Mouse (Mus musculus): ENCODE data around the gene Pwp1. TPM values are rescaled to one million over a fixed set of nuclear protein-coding genes. Genes with fewer than 3 reads are reported as not detected.

Gene Pwp1
- total and polyA plus RNA-seq, 3 experiments = 26.4 to 60.8 (median 49.0) TPM

DNA sequence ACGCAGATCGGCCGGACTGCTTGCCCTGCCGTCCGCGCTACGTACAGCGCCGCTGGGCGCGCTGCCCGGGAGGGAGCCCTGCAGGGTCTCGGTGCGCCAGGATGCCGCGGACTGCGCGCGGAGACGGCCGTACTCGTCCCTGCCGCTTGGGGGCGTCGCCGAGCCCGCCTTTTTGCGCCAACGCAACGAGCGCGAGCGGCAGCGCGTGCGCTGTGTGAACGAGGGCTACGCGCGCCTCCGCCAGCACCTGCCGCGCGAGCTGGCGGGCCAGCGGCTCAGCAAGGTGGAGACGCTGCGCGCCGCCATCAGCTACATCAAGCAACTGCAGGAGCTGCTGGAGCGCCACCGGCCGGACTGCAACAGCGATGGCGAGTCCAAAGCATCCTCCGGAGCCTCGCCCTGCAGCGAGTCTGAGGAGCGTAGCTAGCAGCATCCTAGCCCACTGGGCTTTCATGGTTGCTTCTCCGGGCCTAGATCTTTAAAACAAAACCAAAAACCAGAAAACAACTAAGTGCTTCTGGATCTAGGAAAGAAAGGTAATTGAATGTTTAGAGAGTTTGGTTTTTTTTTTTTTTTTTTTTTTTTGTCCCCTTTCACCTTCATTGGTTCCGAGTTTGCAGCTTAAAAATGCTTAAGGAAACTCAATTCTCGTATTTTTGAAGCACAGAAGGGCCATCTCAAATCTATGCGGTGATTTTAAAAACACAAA lies 99.4 kb downstream of the Pwp1 start:
- no peaks in the 10 kb centered on the region for H3K36me3 ChIP-seq (replicated peaks)
- DNase-seq (ENCODE audit: low spot score) (no peak), ATAC-seq (ENCODE audit: extremely low read depth, insufficient number of reproducible peaks, low FRiP score, poor library complexity, severe bottlenecking) (no peak)
- peaks cover 14% of the 10 kb centered on the region for H3K4me1 ChIP-seq (ENCODE audit: insufficient read depth, low read depth, low read length)
- H3K9me3 ChIP-seq (replicated peaks) = peaks cover 5% of the 10 kb centered on the region
- H3K27me3 ChIP-seq (ENCODE audit: insufficient read depth, low read length) = peaks cover 26% of the 10 kb centered on the region
- TF ChIP-seq GATA2 (IDR thresholded peaks at IDR 0.05; ENCODE audit: borderline replicate concordance, low read depth, low read length) (no peak), CTCF (IDR thresholded peaks at IDR 0.05; ENCODE audit: low read depth, low read length) (no peak), GATA1 (IDR thresholded peaks at IDR 0.05; ENCODE audit: borderline replicate concordance, low read length) (no peak), TAL1 (conservative IDR thresholded peaks at IDR 0.05; ENCODE audit: low read depth, low read length) (no peak), POLR2AphosphoS5 (IDR thresholded peaks at IDR 0.05; ENCODE audit: insufficient replicate concordance, low read depth, low read length) (no peak)
- peak overlapping the region; percentile 9; the same call in 1 of the 2 replicates for H3K4me3 ChIP-seq (ENCODE audit: low read depth, low read length)

- H3K27me3 ChIP-seq (ENCODE audit: insufficient read depth, low read length) = peaks cover 26% of the 10 kb centered on the region
- DNase-seq (ENCODE audit: low spot score) = no peak
- TF ChIP-seq CTCF (IDR thresholded peaks at IDR 0.05; ENCODE audit: low read depth, low read length) = no peak
- TF ChIP-seq TAL1 (conservative IDR thresholded peaks at IDR 0.05; ENCODE audit: low read depth, low read length) = no peak
- TF ChIP-seq GATA1 (IDR thresholded peaks at IDR 0.05; ENCODE audit: borderline replicate concordance, low read length) = no peak
- TF ChIP-seq POLR2AphosphoS5 (IDR thresholded peaks at IDR 0.05; ENCODE audit: insufficient replicate concordance, low read depth, low read length) = no peak
- no peak for TF ChIP-seq GATA2 (IDR thresholded peaks at IDR 0.05; ENCODE audit: borderline replicate concordance, low read depth, low read length)
- no peak for ATAC-seq (ENCODE audit: extremely low read depth, insufficient number of reproducible peaks, low FRiP score, poor library complexity, severe bottlenecking)
- peaks cover 5% of the 10 kb centered on the region for H3K9me3 ChIP-seq (replicated peaks)
- no peak overlapping the region for H3K4me3 ChIP-seq (ENCODE audit: low read depth, low read length)
- peaks cover 14% of the 10 kb centered on the region for H3K4me1 ChIP-seq (ENCODE audit: insufficient read depth, low read depth, low read length)
- no peaks in the 10 kb centered on the region for H3K36me3 ChIP-seq (replicated peaks)
Measured at GRCm38 (mm10) chr10:85929208-85929591, 99.9 kb downstream of the Pwp1 start.

- TF ChIP-seq GATA2 (IDR thresholded peaks at IDR 0.05; ENCODE audit: borderline replicate concordance, low read depth, low read length) = no peak
- no peak for TF ChIP-seq TAL1 (conservative IDR thresholded peaks at IDR 0.05; ENCODE audit: low read depth, low read length)
- no peak for TF ChIP-seq POLR2AphosphoS5 (IDR thresholded peaks at IDR 0.05; ENCODE audit: insufficient replicate concordance, low read depth, low read length)
- no peak for TF ChIP-seq CTCF (IDR thresholded peaks at IDR 0.05; ENCODE audit: low read depth, low read length)
- TF ChIP-seq GATA1 (IDR thresholded peaks at IDR 0.05; ENCODE audit: borderline replicate concordance, low read length) = no peak
- H3K4me3 ChIP-seq (ENCODE audit: low read depth, low read length) = no peak overlapping the region
- H3K9me3 ChIP-seq (replicated peaks) = peaks cover 5% of the 10 kb centered on the region
- no peaks in the 10 kb centered on the region for H3K36me3 ChIP-seq (replicated peaks)
- peaks cover 26% of the 10 kb centered on the region for H3K27me3 ChIP-seq (ENCODE audit: insufficient read depth, low read length)
- ATAC-seq (ENCODE audit: extremely low read depth, insufficient number of reproducible peaks, low FRiP score, poor library complexity, severe bottlenecking) (no peak), DNase-seq (ENCODE audit: low spot score) (no peak)
- peaks cover 14% of the 10 kb centered on the region for H3K4me1 ChIP-seq (ENCODE audit: insufficient read depth, low read depth, low read length)
Measured at GRCm38 (mm10) chr10:85929962-85930361, 100.7 kb downstream of the Pwp1 start.

GRCm38 (mm10) chr10:85936280-85936965 lies 107.1 kb downstream of the Pwp1 start:
- Histone ChIP-seq H3K36me3 (replicated peaks) (peaks cover 62% of the 10 kb centered on the region), H3K4me1 (ENCODE audit: insufficient read depth, low read depth, low read length) (no peaks in the 10 kb centered on the region), H3K27me3 (ENCODE audit: insufficient read depth, low read length) (0 out of 2 replicates have a peak, but pooled peaks cover 3% of the 10 kb centered on the region), H3K4me3 (ENCODE audit: low read depth, low read length) (no peak overlapping the region), H3K9me3 (replicated peaks) (no peaks in the 10 kb centered on the region)
- DNase-seq (ENCODE audit: low spot score) (no peak), ATAC-seq (ENCODE audit: extremely low read depth, insufficient number of reproducible peaks, low FRiP score, poor library complexity, severe bottlenecking) (no peak)
- TF ChIP-seq GATA2 (IDR thresholded peaks at IDR 0.05; ENCODE audit: borderline replicate concordance, low read depth, low read length) (no peak), GATA1 (IDR thresholded peaks at IDR 0.05; ENCODE audit: borderline replicate concordance, low read length) (no peak), POLR2AphosphoS5 (IDR thresholded peaks at IDR 0.05; ENCODE audit: insufficient replicate concordance, low read depth, low read length) (no peak), CTCF (IDR thresholded peaks at IDR 0.05; ENCODE audit: low read depth, low read length) (no peak), TAL1 (conservative IDR thresholded peaks at IDR 0.05; ENCODE audit: low read depth, low read length) (no peak)

Other genes starting within 250 kb of the Pwp1 start
- 39.1 and 41.2 TPM in 2 replicates for gene Prdm4, start 87.6 kb downstream of the Pwp1 start, total RNA-seq (2014; fragmentation: Nextera tagmentation)
- gene Prdm4, start 87.6 kb downstream of the Pwp1 start, total RNA-seq (2017) = 32.6 and 42.3 TPM in 2 replicates
- gene Prdm4, start 87.6 kb downstream of the Pwp1 start, polyA plus RNA-seq (2012) = 10.4 and 14.3 TPM in 2 replicates
- not detected in 2 replicates for gene Ascl4, start 98.2 kb downstream of the Pwp1 start, total RNA-seq (2014; fragmentation: Nextera tagmentation)
- 0.11 and 0.17 TPM in 2 replicates for gene Ascl4, start 98.2 kb downstream of the Pwp1 start, total RNA-seq (2017)
- gene Ascl4, start 98.2 kb downstream of the Pwp1 start, polyA plus RNA-seq (2012) = not detected in 2 replicates
- gene Rtcb, start 128.3 kb downstream of the Pwp1 start, total RNA-seq (2014; fragmentation: Nextera tagmentation) = 48.7 and 51.1 TPM in 2 replicates
- gene Rtcb, start 128.3 kb downstream of the Pwp1 start, total RNA-seq (2017) = 140 and 146 TPM in 2 replicates
- 49.4 and 69.1 TPM in 2 replicates for gene Rtcb, start 128.3 kb downstream of the Pwp1 start, polyA plus RNA-seq (2012)
- not detected in 2 replicates for gene Bpifc, start 182.4 kb downstream of the Pwp1 start, total RNA-seq (2014; fragmentation: Nextera tagmentation)
- not detected in 2 replicates for gene Bpifc, start 182.4 kb downstream of the Pwp1 start, total RNA-seq (2017)
- gene Bpifc, start 182.4 kb downstream of the Pwp1 start, polyA plus RNA-seq (2012) = not detected in 2 replicates
- gene Fbxo7, start 192.5 kb downstream of the Pwp1 start, total RNA-seq (2014; fragmentation: Nextera tagmentation) = 45.3 and 65.0 TPM in 2 replicates
- gene Fbxo7, start 192.5 kb downstream of the Pwp1 start, total RNA-seq (2017) = 44.6 and 53.3 TPM in 2 replicates
- gene Fbxo7, start 192.5 kb downstream of the Pwp1 start, polyA plus RNA-seq (2012) = 16.9 and 20.8 TPM in 2 replicates

Measured in G1E (cell line).